Mouse (Mus musculus) megakaryocyte-erythroid progenitor cell, adult 5-6 weeks (primary cell): Measurements from ENCODE around the gene Hspbap1. TPM values are rescaled to one million over a fixed set of nuclear protein-coding genes. Genes with fewer than 3 reads are reported as not detected.

ENCODE experiments used
- ATAC-seq: replicated peaks from 2 replicates; pipeline ENCODE4 v1.8.0; 2016; ENCODE audit warnings: mild to moderate bottlenecking, inconsistent platforms; ENCODE audit not compliant: severe bottlenecking, poor library complexity, low FRiP score, low TSS enrichment
- total RNA-seq, 2 experiments: library from RNA; stranded (forward) in 1 of 2; stranded (reverse) in 1 of 2; fragments of 200-1000, 215-1000 nt in 1 of 2; fragments of >200 nt in 1 of 2; fragmentation: Nextera tagmentation in 1 of 2; gene quantifications; 2 replicates each; pipeline ENCODE4 v1.2.3; 2014 to 2017

Gene Hspbap1
- total RNA-seq (2014; fragmentation: Nextera tagmentation) (7.2 and 8.0 TPM in 2 replicates), total RNA-seq (2017) (5.9 and 6.1 TPM in 2 replicates)

GRCm38 (mm10) chr16:35769878-35770657 lies at the start of gene Hspbap1:
Gene Hspbap1 (plus strand): TSS chr16:35770375.
- peak; percentile 83 for ATAC-seq

GRCm38 (mm10) chr16:35724561-35724960 lies 45.6 kb upstream of the Hspbap1 start:
- no peak for ATAC-seq

GRCm38 (mm10) chr16:35726601-35727000 lies 43.6 kb upstream of the Hspbap1 start:
- ATAC-seq: no peak

- no peak for ATAC-seq
These were observed 40.9 kb upstream of the Hspbap1 start for GRCm38 (mm10) chr16:35729151-35729738.

- no peak for ATAC-seq
These were observed 38.1 kb upstream of the Hspbap1 start for GRCm38 (mm10) chr16:35732096-35732495.

- peak; percentile 81 for ATAC-seq
These were observed 36.1 kb upstream of the Hspbap1 start for GRCm38 (mm10) chr16:35734038-35734437.

GRCm38 (mm10) chr16:35738096-35738767 lies 31.9 kb upstream of the Hspbap1 start:
- no peak for ATAC-seq

GRCm38 (mm10) chr16:35739548-35739947 lies 30.6 kb upstream of the Hspbap1 start:
- ATAC-seq: no peak

- ATAC-seq: no peak
These were observed 29.8 kb upstream of the Hspbap1 start for GRCm38 (mm10) chr16:35740357-35740756.

- ATAC-seq: no peak
These were observed 29.2 kb upstream of the Hspbap1 start for GRCm38 (mm10) chr16:35740943-35741342.

- no peak for ATAC-seq
These were observed 28.6 kb upstream of the Hspbap1 start for GRCm38 (mm10) chr16:35741621-35742020.

GRCm38 (mm10) chr16:35742251-35742937 lies 27.8 kb upstream of the Hspbap1 start:
- 0 out of 2 replicates have a peak, but pooled peaks have one; percentile 37 for ATAC-seq

- ATAC-seq: no peak
These were observed 22.5 kb upstream of the Hspbap1 start for GRCm38 (mm10) chr16:35747417-35748236.

- no peak for ATAC-seq
These were observed 22.0 kb upstream of the Hspbap1 start for GRCm38 (mm10) chr16:35748237-35748603.

- ATAC-seq: no peak
These were observed 20.8 kb upstream of the Hspbap1 start for GRCm38 (mm10) chr16:35749385-35749784.

- ATAC-seq: no peak
These were observed 18.3 kb upstream of the Hspbap1 start for GRCm38 (mm10) chr16:35751841-35752240.

- no peak for ATAC-seq
These were observed 16.2 kb upstream of the Hspbap1 start for GRCm38 (mm10) chr16:35753926-35754325.

GRCm38 (mm10) chr16:35755502-35756334 lies 14.5 kb upstream of the Hspbap1 start:
- ATAC-seq: peak; percentile 93
